Mouse (Mus musculus) myocyte (in vitro differentiated cells): Measurements from ENCODE around the gene Vps13d.

ENCODE experiments used
- CEBPB ChIP-seq: IDR thresholded peaks from 2 replicates; pipeline ENCODE4 v1.6.1; 2011; ENCODE audit warnings: mild to moderate bottlenecking, moderate library complexity; ENCODE audit not compliant: poor library complexity, insufficient read depth, severe bottlenecking
- MAX ChIP-seq: IDR thresholded peaks from one replicate; pipeline ENCODE4 v1.6.1; 2011; ENCODE audit warnings: low read depth, mild to moderate bottlenecking, control low read depth
- POLR2A ChIP-seq: IDR thresholded peaks from one replicate; pipeline ENCODE4 v1.6.1; 2011; ENCODE audit warnings: low read depth, mild to moderate bottlenecking, control low read depth, moderate library complexity; ENCODE audit not compliant: insufficient read length

DNA sequence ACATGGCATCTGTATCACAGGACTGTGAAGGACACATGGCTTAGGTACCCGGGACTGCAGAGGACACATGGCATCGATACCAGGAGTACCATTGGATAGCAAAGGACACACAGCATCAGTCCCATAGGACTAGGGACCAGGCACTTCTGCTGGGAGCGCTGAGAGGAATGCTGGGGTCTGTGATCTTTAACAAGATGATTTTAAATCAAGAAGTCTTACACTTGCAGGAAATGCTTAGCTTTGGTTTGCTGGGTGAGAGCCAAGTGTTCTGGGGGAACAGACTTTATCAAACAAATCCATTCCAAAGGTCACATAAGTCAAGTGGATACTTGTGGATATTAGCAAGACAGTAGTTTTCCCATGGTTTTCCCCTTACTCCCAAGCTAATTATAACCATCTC lies 142.5 kb downstream of the Vps13d start:
- no peak for TF ChIP-seq POLR2A
- TF ChIP-seq MAX: no peak
- no peak for TF ChIP-seq CEBPB
